Mouse (Mus musculus) intestine, embryonic 16.5 days (tissue): ENCODE data around the gene Grcc10. TPM values are rescaled to one million over a fixed set of nuclear protein-coding genes. Genes with fewer than 3 reads are reported as not detected.
A peak's percentile ranks its signal among the peaks of the same experiment; 100 is the strongest.

ENCODE experiments used
- ATAC-seq: fragments of 200-750 bp; cut with Nextera tagmentation; 2 replicates; pipeline ENCODE4 v1.8.0; 2017; ENCODE audit warnings: moderate TSS enrichment, moderate library complexity
- H3K27ac ChIP-seq: fragments of 300-500 bp; sonication (generic); 2 replicates; pipeline ENCODE4 v1.5.1; 2014; ENCODE audit warnings: mild to moderate bottlenecking, low read length
- H3K27me3 ChIP-seq: fragments of 300-500 bp; sonication (generic); replicated peaks from 2 replicates; pipeline ENCODE4 v1.6.1; 2014; ENCODE audit warnings: low read length, control low read depth, mixed read lengths; ENCODE audit not compliant: control insufficient read depth, insufficient read depth
- H3K36me3 ChIP-seq: fragments of 300-500 bp; sonication (generic); 2 replicates; pipeline ENCODE4 v1.6.1; 2014; ENCODE audit warnings: low read length, control low read depth; ENCODE audit not compliant: control insufficient read depth, insufficient read depth
- H3K4me1 ChIP-seq: fragments of 300-500 bp; sonication (generic); 2 replicates; pipeline ENCODE4 v1.6.1; 2014; ENCODE audit warnings: low read length, control low read depth, mixed read lengths; ENCODE audit not compliant: control insufficient read depth, insufficient read depth
- H3K4me2 ChIP-seq: fragments of 300-500 bp; sonication (generic); 2 replicates; pipeline ENCODE4 v1.6.1; 2014; ENCODE audit warnings: low read depth, low read length, control low read depth
- H3K4me3 ChIP-seq: fragments of 300-500 bp; sonication (generic); 2 replicates; pipeline ENCODE4 v1.5.1; 2014; ENCODE audit warnings: mild to moderate bottlenecking, low read length
- H3K9ac ChIP-seq: fragments of 300-500 bp; sonication (generic); 2 replicates; pipeline ENCODE4 v1.6.1; 2014; ENCODE audit warnings: low read depth, low read length
- H3K9me3 ChIP-seq: fragments of 300-500 bp; sonication (generic); 2 replicates; pipeline ENCODE4 v1.6.1; 2016; ENCODE audit warnings: low read length, control low read depth; ENCODE audit not compliant: control insufficient read depth
- WGBS: fragments of 180-500 bp; shearing (Covaris S2); extraction: QIAGEN DNeasy Blood & Tissue Kit; methylation state at CpG from one replicate; pipeline ENCODE4 v1.1.7; 2014; 5-methylcytosine and 5-hydroxymethylcytosine counted together
- polyA plus RNA-seq: library from polyadenylated mRNA; unstranded; fragments of >200 nt; fragmentation: Nextera tagmentation; extraction: Ambion mirVana; gene quantifications from 2 replicates; pipeline ENCODE4 v1.2.1, GENCODE M21; 2015

The Grcc10 gene
- polyA plus RNA-seq, 1 experiment from 2014 or later, result 334 TPM

- Histone ChIP-seq H3K27me3 (no peaks in the 10 kb centered on the region), H3K4me3 (no peak overlapping the region), H3K9me3 (no peaks in the 10 kb centered on the region), H3K4me2 (peak overlapping the region; percentile 45), H3K36me3 (peaks cover 8% of the 10 kb centered on the region; the same call in 1 of the 2 replicates), H3K9ac (peak overlapping the region; percentile 55), H3K27ac (peak overlapping the region; percentile 99), H3K4me1 (peaks cover 20% of the 10 kb centered on the region)
- ATAC-seq, result no peak
- 79% methylated on average over 10 of the region's 10 CpGs for WGBS
Measured at GRCm38 (mm10) chr6:124739231-124739796, 1.9 kb downstream of the Grcc10 start.

GRCm38 (mm10) chr6:124738511-124739023 is 2.6 kb downstream of the Grcc10 start, which contains the start of gene Ptpn6:
Gene Ptpn6, minus strand, starts transcription at chr6:124738714.
- H3K36me3 ChIP-seq, result peaks cover 8% of the 10 kb centered on the region; the same call in 1 of the 2 replicates
- H3K9me3 ChIP-seq, result no peaks in the 10 kb centered on the region
- peak within 1 kb of the TSS; percentile 49 for H3K4me2 ChIP-seq
- WGBS, result 16% methylated on average over 15 of the region's 15 CpGs
- H3K4me3 ChIP-seq, result peak within 1 kb of the TSS; percentile 32
- peaks cover 20% of the 10 kb centered on the region for H3K4me1 ChIP-seq
- ATAC-seq, result peak; percentile 88
- H3K27ac ChIP-seq, result peak within 1 kb of the TSS; percentile 99
- peak within 1 kb of the TSS; percentile 55 for H3K9ac ChIP-seq
- H3K27me3 ChIP-seq, result no peaks in the 10 kb centered on the region

- no peak overlapping the region for H3K4me2 ChIP-seq
- no peaks in the 10 kb centered on the region for H3K27me3 ChIP-seq
- H3K27ac ChIP-seq, result no peak overlapping the region
- no peak overlapping the region for H3K9ac ChIP-seq
- no peak for ATAC-seq
- no peak overlapping the region for H3K4me3 ChIP-seq
- H3K9me3 ChIP-seq, result no peaks in the 10 kb centered on the region
- H3K4me1 ChIP-seq, result peaks cover 25% of the 10 kb centered on the region
- 90% methylated on average over 11 of the region's 11 CpGs for WGBS
- no peaks in the 10 kb centered on the region for H3K36me3 ChIP-seq
Measured at GRCm38 (mm10) chr6:124737040-124737439, 4.1 kb downstream of the Grcc10 start.

- H3K27ac ChIP-seq, result no peak overlapping the region
- H3K36me3 ChIP-seq, result no peaks in the 10 kb centered on the region
- 88% methylated on average over 3 of the region's 3 CpGs for WGBS
- no peaks in the 10 kb centered on the region for H3K27me3 ChIP-seq
- H3K4me1 ChIP-seq, result peaks cover 12% of the 10 kb centered on the region
- H3K4me3 ChIP-seq, result no peak overlapping the region
- H3K9me3 ChIP-seq, result no peaks in the 10 kb centered on the region
- H3K9ac ChIP-seq, result no peak overlapping the region
- no peak for ATAC-seq
- H3K4me2 ChIP-seq, result no peak overlapping the region
Measured at GRCm38 (mm10) chr6:124734417-124734816, 6.8 kb downstream of the Grcc10 start.

GRCm38 (mm10) chr6:124732476-124733370 is 8.5 kb downstream of the Grcc10 start:
- 56% methylated on average over 19 of the region's 19 CpGs for WGBS
- Histone ChIP-seq H3K9ac (peak overlapping the region; percentile 29), H3K9me3 (no peaks in the 10 kb centered on the region), H3K27ac (no peak overlapping the region; the same call in 1 of the 2 replicates), H3K36me3 (no peaks in the 10 kb centered on the region), H3K27me3 (no peaks in the 10 kb centered on the region), H3K4me1 (peaks cover 11% of the 10 kb centered on the region), H3K4me3 (0 out of 2 replicates have a peak overlapping the region, but pooled peaks have one; percentile 19), H3K4me2 (no peak overlapping the region)
- peak; percentile 31 for ATAC-seq

GRCm38 (mm10) chr6:124731038-124731437 is 10.1 kb downstream of the Grcc10 start:
- H3K4me2 ChIP-seq, result no peak overlapping the region
- no peak for ATAC-seq
- WGBS, result 88% methylated on average over 7 of the region's 7 CpGs
- H3K27ac ChIP-seq, result no peak overlapping the region
- no peaks in the 10 kb centered on the region for H3K27me3 ChIP-seq
- no peak overlapping the region for H3K9ac ChIP-seq
- no peaks in the 10 kb centered on the region for H3K9me3 ChIP-seq
- H3K36me3 ChIP-seq, result no peaks in the 10 kb centered on the region
- H3K4me3 ChIP-seq, result no peak overlapping the region
- H3K4me1 ChIP-seq, result peaks cover 13% of the 10 kb centered on the region

- Histone ChIP-seq H3K27ac (no peak overlapping the region), H3K36me3 (no peaks in the 10 kb centered on the region), H3K4me1 (peaks cover 13% of the 10 kb centered on the region), H3K9me3 (no peaks in the 10 kb centered on the region), H3K4me2 (no peak overlapping the region), H3K4me3 (no peak overlapping the region), H3K9ac (no peak overlapping the region), H3K27me3 (no peaks in the 10 kb centered on the region)
- 78% methylated on average over 8 of the region's 8 CpGs for WGBS
- no peak for ATAC-seq
Measured at GRCm38 (mm10) chr6:124729850-124730705, 11.1 kb downstream of the Grcc10 start.

- ATAC-seq, result no peak
- H3K27me3 ChIP-seq, result no peaks in the 10 kb centered on the region
Measured at GRCm38 (mm10) chr6:124728621-124729020, 12.6 kb downstream of the Grcc10 start.

More at GRCm38 (mm10) chr6:124728621-124729020, 12.6 kb downstream of the Grcc10 start:
- no peak overlapping the region for H3K9ac ChIP-seq
- WGBS, result 87% methylated on average over 10 of the region's 10 CpGs
- H3K36me3 ChIP-seq, result no peaks in the 10 kb centered on the region
- no peak overlapping the region for H3K27ac ChIP-seq
- no peaks in the 10 kb centered on the region for H3K9me3 ChIP-seq
- peaks cover 13% of the 10 kb centered on the region for H3K4me1 ChIP-seq
- H3K4me2 ChIP-seq, result no peak overlapping the region
- H3K4me3 ChIP-seq, result no peak overlapping the region
